Mouse (Mus musculus) thymus, postnatal 25 days (tissue): ENCODE data around the gene Plk5.

Experiments
- DNase-seq: peaks from one replicate; pipeline ENCODE4 v3.0.0; 2022

Plk5 gene

DNA sequence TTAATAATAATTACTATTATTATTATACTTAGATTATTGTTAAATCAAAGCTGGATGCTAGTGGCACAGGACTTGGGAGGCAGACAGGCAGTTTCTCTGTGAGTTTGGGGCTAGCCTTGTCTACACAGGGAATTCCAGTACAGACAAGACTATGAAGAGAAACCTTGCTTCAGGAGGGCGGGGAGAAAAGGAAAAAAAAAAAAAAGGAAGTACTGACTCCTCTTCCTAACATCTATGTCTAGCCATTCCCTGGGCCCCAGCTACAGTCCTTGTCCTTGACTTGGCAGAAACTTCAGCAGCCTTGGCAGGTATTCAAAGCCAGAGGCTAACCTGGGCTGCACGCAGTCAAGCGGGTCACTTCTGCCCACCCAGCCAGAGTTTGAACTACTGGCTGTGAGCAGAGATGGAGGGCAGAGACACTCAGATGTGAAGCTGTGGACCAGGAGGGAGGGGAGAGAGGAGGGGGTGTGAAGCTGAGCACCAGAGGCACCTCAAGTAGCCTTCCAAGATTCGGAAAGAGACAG lies 33.0 kb downstream of the Plk5 start:
- no peak for DNase-seq

DNA sequence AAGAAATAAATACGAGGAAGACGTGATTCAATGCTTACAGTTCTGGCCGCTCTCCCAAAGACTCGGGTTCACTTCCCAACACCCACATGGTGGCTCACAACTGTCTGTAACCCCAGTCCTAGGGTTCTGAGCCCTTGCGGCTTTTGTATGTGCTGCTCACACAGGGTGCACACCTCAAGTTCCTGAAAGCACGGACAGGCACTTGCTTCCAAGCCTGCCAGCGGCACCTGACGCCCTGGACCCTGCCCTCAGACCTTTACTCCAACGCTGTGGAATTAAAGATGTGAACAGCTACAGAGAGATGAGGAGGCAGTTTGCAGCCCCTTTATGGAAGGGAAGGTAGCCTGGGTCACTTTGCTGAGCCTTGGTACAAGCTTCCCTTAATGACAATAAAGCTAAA lies 34.4 kb downstream of the Plk5 start:
- DNase-seq: no peak

DNA sequence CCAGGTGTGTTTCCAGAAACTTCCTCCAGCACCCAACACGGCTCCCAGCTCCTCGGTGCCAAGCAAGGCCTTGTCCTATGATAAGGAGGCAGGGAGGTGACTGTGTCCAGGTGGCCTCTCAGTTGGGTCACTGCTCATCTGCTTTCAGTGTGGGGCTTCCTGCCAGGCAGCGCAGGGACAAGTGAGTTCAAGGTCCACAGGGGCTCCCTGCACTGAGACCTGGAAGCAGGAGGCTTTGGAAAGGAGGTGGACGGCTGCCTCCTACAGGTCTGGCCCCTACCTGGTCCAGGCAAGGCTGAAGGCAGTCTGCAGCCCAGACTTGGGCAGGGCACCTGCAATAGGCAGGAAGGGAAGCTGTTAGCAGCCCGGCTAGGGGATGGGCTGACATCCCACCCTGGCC lies 36.4 kb downstream of the Plk5 start:
- no peak for DNase-seq

DNA sequence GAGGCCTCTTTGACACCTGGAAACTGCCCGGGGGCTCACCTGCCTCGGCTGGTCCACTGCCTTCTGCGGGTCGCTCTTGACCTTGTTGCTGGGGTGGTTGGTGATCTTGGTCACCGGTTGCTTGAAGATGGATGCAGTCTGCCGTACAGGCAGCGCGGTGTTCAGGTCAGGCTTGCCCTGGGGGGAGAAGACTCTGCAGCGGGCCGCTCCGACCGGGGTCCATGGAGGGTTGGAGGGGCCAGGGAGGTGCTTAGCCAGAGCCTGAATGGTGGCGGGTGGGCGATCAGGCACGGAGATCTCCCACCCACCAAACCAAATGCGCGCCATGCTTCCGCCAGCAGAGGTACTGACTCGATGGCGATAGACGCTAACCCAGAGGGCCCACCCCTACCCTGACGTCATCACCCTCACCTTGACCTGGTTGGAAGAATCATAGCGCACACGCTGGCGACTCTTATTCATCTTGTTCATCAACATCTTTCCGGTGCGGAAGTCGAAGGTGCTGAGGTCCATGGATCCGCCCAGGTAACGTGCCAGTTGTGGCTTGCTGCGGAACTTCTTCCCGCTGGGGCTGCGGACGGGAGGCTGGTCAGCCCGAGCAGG lies 38.9 kb downstream of the Plk5 start:
- no peak for DNase-seq

DNA sequence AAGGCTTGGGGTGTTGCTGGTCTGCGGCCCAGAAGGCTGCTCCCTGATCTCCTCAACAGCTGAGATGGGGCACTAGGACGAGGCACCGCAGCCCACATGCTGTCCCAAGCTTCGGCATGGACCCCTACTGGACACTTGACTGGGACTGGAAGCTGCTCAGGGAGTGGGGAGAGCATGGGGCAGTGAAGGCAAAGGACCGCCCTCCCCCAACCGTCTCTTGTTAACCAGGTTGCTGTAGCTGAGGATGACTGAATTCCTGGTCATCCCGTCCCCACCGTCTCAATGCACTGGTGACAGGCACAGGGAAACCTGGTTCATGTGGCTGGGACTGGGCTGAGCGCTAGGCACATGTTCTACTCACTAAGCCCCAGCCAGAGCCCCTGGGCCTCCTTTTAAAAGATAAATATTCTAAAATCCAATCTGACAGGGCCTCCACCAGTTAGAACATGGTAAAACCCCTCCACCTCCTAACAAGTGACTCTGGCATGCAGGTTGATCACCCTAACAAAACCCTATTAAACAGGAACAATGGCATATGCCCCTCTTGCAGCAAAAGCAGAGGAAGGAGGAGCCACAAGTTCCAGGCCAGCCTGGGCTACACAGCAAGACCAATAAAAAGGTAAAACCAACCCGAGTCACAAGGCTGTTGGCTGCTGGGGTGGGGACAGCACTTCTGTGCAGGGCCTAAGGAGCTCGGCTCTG lies 40.7 kb downstream of the Plk5 start:
- no peak for DNase-seq

DNA sequence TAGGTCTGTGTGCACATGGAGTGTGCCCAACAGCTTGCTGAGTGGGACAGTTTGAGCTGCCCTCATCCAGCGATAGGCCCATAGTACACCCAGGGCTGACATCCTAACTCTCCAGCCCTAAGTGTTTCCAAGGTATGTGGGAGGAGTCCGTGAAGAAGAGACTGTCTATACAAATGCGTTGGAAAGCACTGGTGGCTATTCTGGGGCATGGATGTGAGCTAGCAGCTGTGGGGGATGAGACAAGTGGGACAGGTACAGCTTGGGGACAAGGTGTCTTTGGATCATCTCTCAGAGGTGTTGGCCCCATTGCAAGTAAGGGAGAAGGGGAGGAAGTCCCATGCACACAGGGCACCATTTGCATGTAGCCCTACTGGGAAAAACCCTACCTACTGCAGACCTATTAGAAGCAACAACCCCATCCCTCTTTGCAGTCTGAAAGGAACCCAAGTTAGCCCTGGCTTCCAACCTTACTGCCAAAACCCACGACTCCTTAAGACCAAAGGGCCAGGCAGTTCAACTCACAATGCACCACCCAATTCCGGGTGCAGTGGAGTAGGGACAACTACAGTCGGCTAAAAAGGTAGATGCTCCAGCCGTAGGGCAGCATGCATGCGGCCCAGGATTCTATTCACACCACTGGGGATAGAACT lies 41.4 kb downstream of the Plk5 start:
- no peak for DNase-seq

DNA sequence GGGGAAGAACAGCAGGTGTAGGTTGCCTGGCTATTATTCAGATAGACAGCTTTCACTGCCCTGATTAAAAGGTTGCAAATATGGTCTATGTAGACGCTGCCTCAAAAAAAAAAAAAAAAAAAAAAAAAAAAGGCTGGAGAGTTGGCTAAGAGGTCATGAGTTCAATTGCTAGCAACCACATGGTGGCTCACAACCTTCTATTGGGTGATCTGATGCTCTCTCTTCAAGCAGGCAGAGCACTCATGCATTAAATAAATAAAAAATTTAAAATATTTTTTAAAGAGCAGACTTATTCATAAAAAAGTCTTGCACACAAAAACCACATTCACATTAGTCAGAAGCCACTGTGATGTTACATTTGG lies 41.9 kb downstream of the Plk5 start:
- no peak for DNase-seq

DNA sequence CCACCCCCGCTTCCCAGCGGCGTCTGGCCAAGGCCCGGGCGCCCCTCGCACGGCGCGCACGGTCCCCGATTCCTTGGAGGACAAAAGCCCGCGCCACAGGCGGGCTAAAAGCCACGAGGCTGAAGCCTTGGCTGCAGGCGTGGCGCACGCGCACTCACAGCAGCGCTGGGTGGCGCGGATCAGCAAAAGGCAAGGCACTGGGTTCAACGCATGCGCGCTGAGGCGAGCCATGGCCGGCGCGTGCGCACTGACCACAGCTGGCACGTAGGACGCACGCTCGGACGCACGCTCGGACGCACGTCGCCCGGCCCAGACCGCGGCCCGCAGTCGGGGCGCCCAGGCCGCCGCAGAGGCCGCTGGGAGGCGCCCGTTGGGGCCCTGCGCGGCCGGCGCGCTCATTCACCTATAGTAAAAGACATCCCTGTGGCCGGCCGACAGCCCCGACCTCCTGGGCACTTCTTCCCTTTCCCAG lies 42.5 kb downstream of the Plk5 start:
- DNase-seq: peak; percentile 96

DNA sequence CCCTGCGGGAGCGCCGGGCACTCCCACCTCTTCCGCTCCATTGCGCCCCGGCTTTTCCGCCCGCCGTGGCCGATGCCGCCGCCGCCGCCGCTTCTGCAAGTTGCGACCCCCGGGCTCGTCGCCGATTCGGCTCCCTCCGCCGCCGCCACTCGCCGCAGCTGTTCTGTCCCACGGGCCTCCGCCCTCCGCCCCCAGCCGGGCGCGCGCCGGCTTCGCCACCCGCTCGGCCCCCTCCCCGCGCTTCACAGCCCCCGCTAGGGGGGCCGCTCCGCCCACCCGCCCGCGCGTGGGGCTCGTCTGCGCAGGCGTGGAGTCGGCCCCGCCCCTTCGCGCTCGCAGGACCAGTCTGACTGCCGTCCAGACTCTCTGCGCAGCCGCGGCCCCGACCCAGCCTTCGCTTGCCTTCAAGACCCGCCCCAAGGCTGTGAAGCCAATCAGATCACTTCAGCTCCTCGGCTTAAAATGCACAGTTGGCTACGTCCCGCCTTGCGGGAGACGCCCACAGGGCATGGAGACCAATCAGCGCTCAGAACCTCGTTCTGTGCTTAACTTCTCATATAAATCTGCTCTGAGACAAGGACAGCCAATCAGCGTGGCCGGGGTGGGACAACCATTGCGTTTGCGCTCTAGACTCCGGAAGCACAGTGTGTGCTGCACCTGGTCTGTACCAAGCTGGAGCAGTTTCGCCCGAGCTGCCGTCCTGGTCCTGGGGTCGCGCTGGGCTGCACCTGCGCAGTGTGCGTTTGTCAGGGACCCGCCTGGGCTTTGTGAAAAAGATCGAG lies 43.1 kb downstream of the Plk5 start, which contains the start of gene Mbd3:
Mbd3 (minus strand) TSS at position 360 of the 782 bp plus-strand sequence.
- peak; percentile 99 for DNase-seq

DNA sequence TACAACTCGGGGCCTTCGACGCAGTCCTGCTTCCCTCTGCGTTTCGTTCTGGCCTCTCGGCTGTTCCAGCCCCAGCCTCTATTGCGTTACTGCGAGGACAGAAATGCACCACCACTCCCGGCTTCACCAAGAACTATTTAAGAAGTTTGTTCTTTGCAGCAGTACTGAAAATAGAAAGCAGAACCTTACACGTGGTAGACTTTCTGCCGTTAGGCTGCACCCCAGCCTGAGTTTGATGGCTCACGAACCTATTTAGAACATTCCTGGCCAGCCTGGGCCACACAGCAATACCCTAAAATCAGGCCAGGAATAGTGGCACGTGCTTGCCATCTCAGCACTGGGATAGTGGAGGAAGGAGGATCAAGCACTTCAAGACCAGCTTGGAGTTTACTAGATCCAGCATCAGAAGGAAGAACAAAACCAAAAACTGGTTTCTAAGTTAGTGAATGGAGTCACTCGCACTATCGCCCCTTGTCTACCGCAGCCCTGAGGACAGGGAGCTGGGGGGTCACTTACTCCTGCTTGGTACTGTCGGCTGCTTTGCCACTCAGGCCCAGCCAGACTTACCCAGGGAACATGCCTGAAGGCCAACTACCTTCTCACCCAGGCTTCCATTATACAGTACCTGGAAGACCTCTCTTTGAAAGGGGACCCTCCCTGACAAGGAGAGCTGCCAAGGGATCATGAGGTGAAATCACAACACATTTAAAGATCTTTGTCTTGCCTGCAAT lies 43.9 kb downstream of the Plk5 start:
- no peak for DNase-seq

DNA sequence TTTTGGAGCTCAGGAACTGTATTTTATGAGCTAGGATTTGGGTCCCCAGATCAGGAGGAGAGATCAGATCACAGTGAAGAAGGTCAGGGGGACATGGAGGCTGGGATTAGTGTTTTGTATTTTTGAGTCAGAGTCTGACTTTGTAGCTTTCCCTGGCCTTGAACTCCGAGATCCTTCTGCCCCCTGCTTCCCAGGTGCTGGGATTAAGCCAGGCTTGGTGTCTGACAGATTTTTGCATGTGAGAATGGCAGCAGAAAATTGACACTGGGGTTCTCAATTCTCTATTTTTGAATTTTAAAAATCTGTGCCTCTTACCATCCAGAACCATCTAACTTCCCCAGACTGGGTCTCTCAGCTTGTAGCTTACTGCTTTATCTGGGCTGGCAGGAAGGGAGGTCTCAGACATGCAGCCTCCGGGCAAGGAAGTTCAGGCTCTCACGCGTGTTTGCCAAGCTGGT lies 44.5 kb downstream of the Plk5 start:
- no peak for DNase-seq

DNA sequence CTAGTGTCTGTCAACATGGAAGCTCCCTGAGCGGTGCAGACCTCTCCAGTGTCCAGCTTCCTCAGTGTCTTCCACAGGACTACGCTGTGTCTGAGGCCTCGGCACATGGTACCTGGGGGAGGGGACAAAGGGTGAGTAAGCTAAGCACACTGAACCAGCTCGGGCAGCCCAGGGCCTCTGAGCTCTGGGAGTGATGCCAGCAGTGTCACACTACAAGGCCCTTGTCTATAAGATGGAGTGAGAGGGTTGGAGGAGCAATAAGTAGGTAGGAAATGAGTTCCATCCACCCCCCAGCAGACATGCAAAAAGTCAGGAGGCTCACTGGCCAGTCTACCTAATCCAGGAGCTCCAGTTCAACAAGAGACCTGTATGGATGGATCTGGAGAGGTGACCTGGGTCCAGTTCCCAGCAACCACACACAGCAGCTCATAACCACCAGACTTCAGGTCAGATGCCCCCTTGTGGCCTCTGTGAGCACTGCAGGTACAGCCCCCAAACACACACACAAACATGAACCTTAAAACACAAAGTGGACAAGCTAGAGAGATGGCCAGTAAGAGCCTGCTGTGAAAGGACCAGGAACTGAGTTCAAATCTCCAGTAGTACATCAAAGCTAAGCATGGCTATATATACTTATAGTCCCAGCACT lies 46.9 kb downstream of the Plk5 start:
- peak; percentile 40 for DNase-seq

DNA sequence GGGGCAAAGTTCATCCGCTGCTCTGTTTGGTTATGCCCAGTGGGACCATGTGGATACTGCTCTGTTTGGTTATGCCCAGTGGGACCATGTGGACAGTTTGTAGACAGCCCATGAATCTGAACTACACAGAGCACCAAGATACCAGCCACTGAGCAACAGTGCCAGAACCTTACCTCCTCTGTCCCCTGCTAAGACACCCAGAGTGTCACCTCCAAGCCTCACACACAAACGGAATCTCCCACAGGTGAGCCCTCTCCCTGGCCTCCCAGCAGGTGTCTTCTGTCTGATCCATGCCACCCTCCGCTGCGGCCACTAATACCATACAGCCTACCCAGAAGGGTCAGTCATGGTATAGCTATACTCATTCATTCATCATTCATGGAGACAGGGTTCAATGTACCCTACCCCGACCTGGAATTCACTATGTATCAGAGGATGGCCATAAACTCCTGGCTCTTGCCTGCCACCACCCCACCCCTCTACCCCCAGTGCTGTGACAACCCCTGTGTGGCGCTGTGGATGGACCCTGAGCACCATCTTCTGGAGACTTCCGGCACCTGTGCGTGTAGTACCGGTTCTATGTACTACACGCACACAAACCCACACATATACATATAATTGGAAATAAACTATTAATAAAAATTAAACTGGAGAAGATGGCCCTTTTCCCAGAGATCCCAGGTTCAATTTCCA lies 49.4 kb downstream of the Plk5 start:
- DNase-seq: peak; percentile 38

DNA sequence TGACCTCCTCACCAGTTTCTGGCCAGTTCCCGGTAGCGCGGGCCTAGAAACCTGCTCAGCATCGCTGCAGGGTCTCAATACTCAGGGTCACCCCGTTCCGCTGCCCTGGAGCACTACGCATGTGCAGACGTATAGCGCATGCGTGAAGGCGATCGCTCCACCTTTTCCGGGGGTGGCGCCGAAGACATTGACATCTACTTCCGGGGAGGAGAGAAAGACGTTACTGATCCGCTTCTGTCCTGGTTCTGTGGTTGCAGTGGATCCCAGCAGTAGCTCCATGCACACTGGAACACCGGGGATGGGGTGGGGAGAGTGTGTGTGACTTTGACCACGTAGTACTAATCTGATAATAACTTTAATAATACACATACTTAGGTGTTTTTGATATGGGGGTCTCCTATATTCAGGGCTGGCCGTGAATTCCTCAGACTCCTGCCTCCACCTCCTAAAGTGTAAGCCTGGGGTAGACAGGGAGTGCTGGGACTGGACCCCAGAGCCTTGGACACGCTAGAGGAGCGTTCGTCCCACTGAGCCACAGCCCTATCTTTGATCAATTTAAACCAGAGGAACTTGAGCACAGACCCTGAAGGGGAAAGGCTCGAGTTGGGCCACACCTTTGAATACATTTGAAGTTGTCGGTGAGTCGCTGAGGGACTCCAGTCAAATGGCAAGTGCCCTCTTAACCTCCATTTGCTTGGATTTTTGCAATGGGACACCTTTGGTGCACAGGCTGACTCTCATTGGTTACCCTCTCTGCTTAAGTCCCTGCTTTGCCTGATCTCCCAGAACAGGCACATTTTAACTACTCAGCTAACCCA lies 50.6 kb downstream of the Plk5 start, which contains the start of gene Uqcr11:
Uqcr11 (minus strand) TSS at position 147 of the 818 bp plus-strand sequence.
- peak; percentile 91 for DNase-seq

DNA sequence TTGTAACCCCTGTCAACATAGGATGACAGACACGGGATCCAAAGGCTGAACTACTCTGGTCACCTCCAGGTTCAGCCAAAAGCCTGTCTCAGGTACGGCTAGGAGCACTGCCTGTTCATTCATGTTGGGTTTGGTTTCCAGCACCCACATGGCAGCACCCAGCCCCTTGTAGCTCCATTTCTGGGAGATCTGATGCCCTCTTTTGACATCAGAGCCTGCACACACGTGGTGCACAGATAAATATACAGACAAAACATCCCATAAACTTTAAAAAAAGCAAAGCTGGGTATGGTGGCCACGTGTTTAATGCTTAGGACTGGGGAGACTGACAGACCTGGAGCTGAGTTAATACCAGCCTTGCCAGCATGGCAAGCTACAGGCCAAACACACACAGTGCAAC lies 51.7 kb downstream of the Plk5 start:
- no peak for DNase-seq

DNA sequence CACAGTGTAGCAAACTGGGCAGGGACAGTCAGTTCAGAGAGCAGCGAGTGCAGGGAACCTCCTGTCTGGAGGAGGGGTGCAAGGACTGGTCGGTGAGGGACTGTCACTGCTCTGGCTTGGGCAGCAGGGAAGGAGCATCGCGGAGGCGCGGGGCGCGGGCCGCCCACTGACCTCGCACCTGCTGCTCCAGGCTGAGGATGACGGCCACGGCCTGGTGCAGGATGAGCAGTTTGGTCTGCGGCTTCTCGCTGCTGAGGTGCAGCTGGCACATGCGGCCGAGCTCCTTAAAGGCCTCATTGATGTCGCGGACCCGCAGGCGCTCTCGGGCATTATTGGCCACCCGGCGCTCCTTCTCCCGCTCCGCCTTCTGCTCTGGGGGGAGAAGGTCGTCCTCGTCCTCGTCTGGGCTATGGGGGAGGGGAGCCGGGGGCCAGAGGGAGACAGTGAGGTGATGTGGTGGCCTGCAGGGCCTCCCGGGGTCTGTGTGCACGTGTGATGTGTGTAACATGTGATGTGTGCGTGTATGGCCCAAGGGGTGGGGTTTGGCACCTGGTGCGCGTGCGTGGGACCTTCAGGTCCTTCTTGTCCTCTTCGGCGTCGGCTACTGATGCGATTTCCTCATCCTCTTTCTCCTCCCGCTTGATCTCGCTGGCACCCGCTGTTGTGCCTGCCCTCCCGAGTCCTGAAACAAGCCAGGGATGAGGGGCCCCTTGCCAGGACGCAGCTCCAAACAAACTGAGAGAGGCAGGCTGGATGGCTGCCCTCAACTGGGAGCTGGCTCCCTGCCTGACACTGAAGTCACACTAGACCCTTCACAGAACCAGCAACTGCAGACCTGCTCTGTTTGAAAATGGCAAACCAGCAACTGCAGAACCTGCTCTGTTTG lies 56.6 kb downstream of the Plk5 start:
- no peak for DNase-seq
